Mouse (Mus musculus) kidney, adult 8-10 months (tissue): ENCODE results near the gene Spop.

Experiments used
- DNase-seq, 2 experiments: peaks; one replicate each; pipeline ENCODE4 v3.0.0; 2022

Gene Spop

GRCm38 (mm10) chr11:95528231-95528630, 114.4 kb downstream of the Spop start:
- no peak for DNase-seq

DNA sequence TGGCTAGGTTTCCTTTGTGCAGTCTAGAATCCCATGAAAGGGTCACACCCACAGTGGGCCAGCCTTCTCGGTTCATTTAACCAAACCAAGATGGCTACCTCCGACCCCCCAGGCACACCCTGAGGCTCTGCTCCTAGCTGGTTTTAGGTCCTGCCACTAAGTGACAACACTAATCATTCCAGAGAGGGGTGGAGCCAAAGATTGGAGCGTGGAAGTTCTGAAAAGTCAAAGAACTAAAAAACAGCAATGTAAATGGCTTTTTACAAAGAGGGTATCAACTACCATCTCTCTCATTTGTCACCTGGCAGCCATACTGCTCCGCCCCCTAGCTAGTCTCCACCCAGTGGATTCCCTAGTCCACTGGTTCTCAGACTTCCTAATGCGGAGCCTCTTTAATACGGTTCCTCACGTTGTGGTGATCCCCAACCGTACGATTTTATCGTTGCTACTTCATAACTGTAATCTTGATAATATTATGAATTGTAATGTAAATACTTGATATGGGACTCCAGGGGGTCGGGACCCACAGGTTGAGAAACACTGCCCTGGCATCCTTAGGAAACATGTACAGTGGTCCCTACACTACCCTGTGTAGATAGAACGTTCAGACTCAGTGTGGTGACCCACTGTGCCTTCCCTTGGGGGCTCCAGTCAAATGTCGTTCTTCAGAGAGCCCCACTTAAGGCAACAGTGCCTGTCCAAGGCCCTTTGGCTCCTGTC, 118.6 kb downstream of the Spop start:
- DNase-seq = no peak

- peak; percentile 78 to 86 for DNase-seq
Observed at GRCm38 (mm10) chr11:95533484-95534160, 119.7 kb downstream of the Spop start.

DNA sequence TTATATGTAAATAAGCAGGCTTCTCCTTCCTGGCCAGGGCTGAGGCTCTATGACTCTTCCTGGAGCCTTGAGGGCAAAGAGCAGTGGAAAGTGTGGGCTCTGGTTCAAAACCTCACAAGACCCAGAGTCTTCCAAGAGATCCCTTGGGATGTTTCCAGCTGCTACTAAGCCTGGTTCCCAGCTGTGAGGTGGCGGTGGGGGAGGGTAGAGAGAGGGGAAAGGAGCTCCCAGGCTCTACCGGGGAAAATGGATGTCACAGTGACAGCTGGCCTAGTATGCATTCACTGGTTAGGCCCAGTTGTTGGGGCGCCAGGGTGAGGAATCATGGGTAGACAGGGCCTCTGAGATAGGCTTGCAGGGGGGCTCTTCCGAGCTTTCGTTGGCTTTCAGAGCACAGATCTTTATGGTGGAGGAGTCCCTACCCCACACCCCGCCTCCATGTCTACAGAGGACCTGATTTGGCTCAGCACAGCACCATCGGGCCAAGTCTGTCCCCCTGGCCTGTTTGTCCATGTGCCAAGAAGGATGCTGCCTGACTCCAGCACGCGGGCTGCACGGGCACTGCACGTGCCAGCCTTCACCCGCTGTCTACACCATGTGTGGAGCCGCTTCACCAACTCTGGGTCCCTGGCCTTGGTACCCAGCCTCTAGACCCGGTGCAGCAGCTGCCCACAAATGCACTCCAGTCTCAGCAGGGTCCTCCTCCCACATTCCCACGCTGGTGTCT, 124.7 kb downstream of the Spop start:
- peak; percentile 39 to 49 for DNase-seq

- DNase-seq = no peak
Observed at GRCm38 (mm10) chr11:95540637-95541385, 126.9 kb downstream of the Spop start.
